Mouse (Mus musculus): ENCODE data around the gene 1810062G17Rik. TPM values are rescaled to one million over a fixed set of nuclear protein-coding genes. Genes with fewer than 3 reads are reported as not detected.

Gene 1810062G17Rik
- polyA plus RNA-seq, 1 experiment from 2014 or later, result not detected

DNA sequence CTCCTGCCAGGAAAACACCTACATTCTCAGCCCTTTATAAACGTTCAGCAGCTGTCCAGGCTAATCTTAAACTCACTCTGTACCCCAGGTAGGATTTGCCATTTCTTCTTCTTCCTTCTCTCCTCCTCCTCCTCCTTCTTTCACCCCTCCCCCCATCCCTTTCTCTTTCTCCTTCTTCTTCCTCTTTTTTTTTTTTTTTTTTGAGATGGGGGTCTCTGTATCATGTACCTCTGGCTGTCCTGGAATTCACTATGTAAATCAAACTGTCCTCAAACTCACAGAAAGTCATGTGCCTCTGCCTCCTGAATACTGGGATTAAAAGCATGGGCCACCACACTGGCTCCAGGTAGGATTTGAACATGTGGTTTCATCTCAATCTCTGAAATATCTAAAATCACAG lies 13.4 kb upstream of the 1810062G17Rik start:
- Histone ChIP-seq H3K79me2 (ENCODE audit: inconsistent target) (peaks cover 97% of the 10 kb centered on the region), H3K27ac (no peak overlapping the region), H3K4me3 (ENCODE audit: inconsistent target) (no peak overlapping the region), H3K36me3 (ENCODE audit: inconsistent target) (peaks cover 57% of the 10 kb centered on the region)
- WGBS (ENCODE audit: missing documents), result 29% methylated on average over 1 of the region's 1 CpGs

DNA sequence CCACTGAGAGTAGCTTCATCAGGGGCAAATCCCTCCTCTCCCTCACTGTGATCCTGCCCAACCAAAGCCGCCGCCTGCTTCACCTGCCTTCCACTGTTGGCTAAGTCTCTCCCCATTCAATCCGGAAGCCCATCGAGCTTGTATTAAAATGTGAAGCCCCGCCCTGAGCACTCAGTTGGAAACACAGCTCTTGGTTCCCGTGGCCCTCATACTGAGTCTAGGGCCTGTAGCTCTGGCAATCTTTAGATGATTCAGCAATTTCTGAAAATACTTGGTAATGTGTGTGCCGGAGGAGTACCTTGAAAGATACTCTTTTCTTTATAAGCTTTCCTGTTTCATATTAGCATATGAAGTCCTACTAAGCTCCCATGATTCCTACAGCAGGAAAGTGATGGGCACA lies 10.2 kb upstream of the 1810062G17Rik start:
- Histone ChIP-seq H3K4me3 (ENCODE audit: inconsistent target) (no peak overlapping the region), H3K36me3 (ENCODE audit: inconsistent target) (peaks cover 25% of the 10 kb centered on the region), H3K79me2 (ENCODE audit: inconsistent target) (peaks cover 99% of the 10 kb centered on the region), H3K27ac (no peak overlapping the region)
- 53% methylated on average over 7 of the region's 7 CpGs for WGBS (ENCODE audit: missing documents)

DNA sequence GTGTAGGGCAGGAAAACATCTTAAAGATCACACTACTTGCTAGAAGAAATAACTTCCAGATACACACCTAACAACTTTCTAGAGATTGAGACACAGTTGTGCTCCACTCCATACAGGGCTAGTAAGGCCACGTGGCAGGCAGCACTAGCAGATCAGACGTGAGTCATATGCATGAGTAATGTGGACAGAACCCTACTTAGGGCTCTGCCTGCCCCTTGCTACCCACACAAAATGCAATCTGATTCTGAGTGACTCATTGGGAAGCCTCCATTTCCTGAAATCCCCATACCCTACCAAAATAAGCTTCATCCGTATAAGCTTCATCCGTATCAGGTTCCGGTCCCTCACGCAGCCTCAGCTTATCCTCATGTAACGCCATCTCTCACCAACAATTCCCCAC lies 8.1 kb upstream of the 1810062G17Rik start:
- Histone ChIP-seq H3K79me2 (ENCODE audit: inconsistent target) (peaks cover 99% of the 10 kb centered on the region), H3K4me3 (ENCODE audit: inconsistent target) (no peak overlapping the region), H3K27ac (peak overlapping the region; percentile 34), H3K36me3 (ENCODE audit: inconsistent target) (peaks cover 13% of the 10 kb centered on the region)
- WGBS (ENCODE audit: missing documents), result 24% methylated on average over 7 of the region's 7 CpGs

DNA sequence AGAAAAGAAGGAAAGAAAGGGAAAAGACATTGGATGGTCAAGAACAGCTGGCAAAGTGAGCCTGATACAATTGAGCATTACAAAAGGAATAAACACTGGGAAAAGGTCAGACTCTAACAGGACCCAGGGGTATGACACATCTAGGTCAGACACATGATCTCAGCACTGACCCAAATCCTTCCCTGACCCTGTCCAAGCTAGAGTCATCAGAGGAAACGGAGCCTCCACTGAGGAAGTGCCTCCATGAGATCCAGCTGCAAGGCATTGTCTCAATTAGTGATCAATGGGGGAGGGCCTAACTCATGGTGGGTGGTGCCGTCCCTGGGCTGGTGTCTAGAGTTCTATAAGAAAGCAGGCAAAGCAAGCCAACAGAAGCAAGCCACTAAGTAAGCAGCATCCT lies 6.9 kb upstream of the 1810062G17Rik start:
- Histone ChIP-seq H3K4me3 (ENCODE audit: inconsistent target) (no peak overlapping the region), H3K27ac (no peak overlapping the region), H3K36me3 (ENCODE audit: inconsistent target) (peaks cover 9% of the 10 kb centered on the region), H3K79me2 (ENCODE audit: inconsistent target) (peaks cover 99% of the 10 kb centered on the region)
- 67% methylated on average over 2 of the region's 2 CpGs for WGBS (ENCODE audit: missing documents)

- Histone ChIP-seq H3K79me2 (ENCODE audit: inconsistent target) (peaks cover 85% of the 10 kb centered on the region), H3K36me3 (ENCODE audit: inconsistent target) (peaks cover 5% of the 10 kb centered on the region; the same call in 1 of the 2 replicates), H3K4me3 (ENCODE audit: inconsistent target) (no peak overlapping the region), H3K27ac (no peak overlapping the region)
- 92% methylated on average over 4 of the region's 4 CpGs for WGBS (ENCODE audit: missing documents)
Measured at GRCm38 (mm10) chr3:36471856-36472255, 3.9 kb upstream of the 1810062G17Rik start.

DNA sequence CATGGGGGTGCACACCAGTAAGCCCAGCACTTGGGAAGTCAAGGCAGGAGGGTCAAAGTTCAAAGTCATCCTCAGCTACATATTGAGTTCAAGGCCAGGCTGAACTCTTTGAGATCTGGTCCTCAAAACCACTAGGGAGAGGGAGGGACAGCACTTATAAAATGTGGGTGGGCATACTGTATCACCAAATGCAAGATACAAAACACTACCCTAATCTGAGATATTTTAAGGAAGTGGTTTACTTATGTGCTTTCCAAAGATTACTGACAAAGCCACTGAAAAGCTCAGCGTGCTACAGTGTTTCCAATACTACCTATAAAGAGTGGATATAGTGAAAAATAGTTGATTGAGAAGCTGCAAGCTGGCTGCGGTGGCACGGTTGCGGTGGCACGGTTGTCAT lies 2.5 kb upstream of the 1810062G17Rik start:
- H3K36me3 ChIP-seq (ENCODE audit: inconsistent target), result peaks cover 5% of the 10 kb centered on the region; the same call in 1 of the 2 replicates
- no peak overlapping the region for H3K4me3 ChIP-seq (ENCODE audit: inconsistent target)
- WGBS (ENCODE audit: missing documents), result 52% methylated on average over 5 of the region's 5 CpGs

DNA sequence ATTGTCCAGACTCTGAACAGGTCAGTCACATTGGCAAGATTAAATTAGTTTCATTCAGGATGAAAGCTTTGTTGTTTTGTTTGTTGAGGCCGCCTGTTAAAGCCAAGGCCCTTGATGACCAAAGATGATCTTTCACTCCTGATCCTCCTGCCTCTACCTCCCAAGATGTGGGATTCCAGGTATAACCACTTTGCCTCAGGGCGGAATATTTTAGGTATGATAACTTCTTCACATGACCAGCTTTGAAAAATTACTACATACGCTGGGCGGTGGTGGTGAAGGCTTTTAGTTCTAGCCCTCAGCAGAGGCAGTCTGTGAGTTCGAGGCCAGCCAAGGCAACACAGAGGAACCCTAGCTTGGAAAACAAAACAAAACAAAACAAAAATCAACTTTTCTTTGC lies 1.3 kb upstream of the 1810062G17Rik start:
- Histone ChIP-seq H3K27ac (peak overlapping the region; percentile 99), H3K4me3 (ENCODE audit: inconsistent target) (peak overlapping the region; percentile 99), H3K36me3 (ENCODE audit: inconsistent target) (peaks cover 5% of the 10 kb centered on the region; the same call in 1 of the 2 replicates), H3K79me2 (ENCODE audit: inconsistent target) (peaks cover 60% of the 10 kb centered on the region)
- 83% methylated on average over 5 of the region's 5 CpGs for WGBS (ENCODE audit: missing documents)

More for the DNA sequence above, 2.5 kb upstream of the 1810062G17Rik start:
- peaks cover 72% of the 10 kb centered on the region for H3K79me2 ChIP-seq (ENCODE audit: inconsistent target)
- H3K27ac ChIP-seq, result no peak overlapping the region

- H3K4me3 ChIP-seq (ENCODE audit: inconsistent target), result peak overlapping the region; percentile 99
- under 1% methylated on average over 24 of the region's 24 CpGs for WGBS (ENCODE audit: missing documents)
- peak overlapping the region; percentile 99 for H3K27ac ChIP-seq
- peaks cover 54% of the 10 kb centered on the region for H3K79me2 ChIP-seq (ENCODE audit: inconsistent target)
- peaks cover 5% of the 10 kb centered on the region; the same call in 1 of the 2 replicates for H3K36me3 ChIP-seq (ENCODE audit: inconsistent target)
Measured at GRCm38 (mm10) chr3:36474938-36475483, 726 bp upstream of the 1810062G17Rik start.

- Histone ChIP-seq H3K4me3 (ENCODE audit: inconsistent target) (peak overlapping the region; percentile 55), H3K27ac (peak overlapping the region; percentile 44), H3K79me2 (ENCODE audit: inconsistent target) (peaks cover 39% of the 10 kb centered on the region), H3K36me3 (ENCODE audit: inconsistent target) (peaks cover 5% of the 10 kb centered on the region; the same call in 1 of the 2 replicates)
- WGBS (ENCODE audit: missing documents), result 59% methylated on average over 20 of the region's 20 CpGs
Measured at GRCm38 (mm10) chr3:36476261-36477155, 771 bp downstream of the 1810062G17Rik start.

DNA sequence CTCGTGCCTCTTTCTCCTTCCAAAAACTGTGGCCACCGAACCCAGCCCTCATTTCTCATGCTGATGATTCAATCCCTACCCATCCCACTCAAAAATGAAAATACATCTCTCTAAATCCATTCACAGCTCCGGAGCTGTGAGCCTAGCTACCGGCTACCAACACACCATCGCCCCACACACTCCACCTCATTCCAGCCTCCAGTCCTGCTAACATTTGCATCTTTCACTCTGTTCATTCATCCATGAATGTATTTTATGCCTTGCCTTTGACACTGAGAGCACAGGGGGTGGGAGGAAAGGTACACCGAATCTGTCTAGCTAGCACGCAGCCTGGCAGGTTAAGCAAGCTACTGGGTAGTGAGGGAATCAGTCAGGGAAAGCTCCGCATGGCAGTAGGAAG lies 3.0 kb downstream of the 1810062G17Rik start:
- no peak overlapping the region for H3K4me3 ChIP-seq (ENCODE audit: inconsistent target)
- H3K79me2 ChIP-seq (ENCODE audit: inconsistent target), result peaks cover 16% of the 10 kb centered on the region
- WGBS (ENCODE audit: missing documents), result 94% methylated on average over 8 of the region's 8 CpGs

DNA sequence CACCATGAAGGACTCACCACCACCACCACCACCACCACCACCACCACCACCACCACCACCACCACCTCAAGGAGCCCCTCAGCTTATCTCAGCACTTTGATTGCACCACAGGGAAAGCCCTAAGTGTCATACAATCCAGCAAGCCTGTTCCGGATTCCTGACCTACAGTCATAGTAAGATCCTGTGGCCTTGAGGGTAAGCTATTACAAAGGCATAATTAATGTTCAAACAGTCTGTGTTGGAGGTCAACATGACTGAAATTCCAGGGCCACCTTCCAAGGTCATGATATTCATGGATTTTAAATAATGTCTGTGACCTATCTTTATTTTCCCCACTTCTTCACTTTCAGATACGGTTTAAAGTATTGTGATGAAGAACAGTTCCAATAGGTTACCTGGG lies 4.7 kb downstream of the 1810062G17Rik start:
- no peak overlapping the region for H3K4me3 ChIP-seq (ENCODE audit: inconsistent target)
- no peaks in the 10 kb centered on the region for H3K36me3 ChIP-seq (ENCODE audit: inconsistent target)
- no peak overlapping the region for H3K27ac ChIP-seq
- H3K79me2 ChIP-seq (ENCODE audit: inconsistent target), result no peaks in the 10 kb centered on the region
- WGBS (ENCODE audit: missing documents), result 97% methylated on average over 2 of the region's 2 CpGs

More for the DNA sequence above, 3.0 kb downstream of the 1810062G17Rik start:
- Histone ChIP-seq H3K36me3 (ENCODE audit: inconsistent target) (no peaks in the 10 kb centered on the region), H3K27ac (no peak overlapping the region)

GRCm38 (mm10) chr3:36481776-36482193 lies 6.0 kb downstream of the 1810062G17Rik start:
- Histone ChIP-seq H3K79me2 (ENCODE audit: inconsistent target) (no peaks in the 10 kb centered on the region), H3K27ac (no peak overlapping the region), H3K36me3 (ENCODE audit: inconsistent target) (no peaks in the 10 kb centered on the region), H3K4me3 (ENCODE audit: inconsistent target) (no peak overlapping the region)
- WGBS (ENCODE audit: missing documents), result 72% methylated on average over 11 of the region's 11 CpGs

GRCm38 (mm10) chr3:36482940-36483339 lies 7.2 kb downstream of the 1810062G17Rik start:
- 87% methylated on average over 9 of the region's 9 CpGs for WGBS (ENCODE audit: missing documents)
- H3K36me3 ChIP-seq (ENCODE audit: inconsistent target), result no peaks in the 10 kb centered on the region
- no peak overlapping the region for H3K27ac ChIP-seq
- no peak overlapping the region for H3K4me3 ChIP-seq (ENCODE audit: inconsistent target)
- no peaks in the 10 kb centered on the region for H3K79me2 ChIP-seq (ENCODE audit: inconsistent target)

GRCm38 (mm10) chr3:36484292-36484691 lies 8.6 kb downstream of the 1810062G17Rik start:
- no peaks in the 10 kb centered on the region for H3K79me2 ChIP-seq (ENCODE audit: inconsistent target)
- H3K36me3 ChIP-seq (ENCODE audit: inconsistent target), result no peaks in the 10 kb centered on the region
- 94% methylated on average over 4 of the region's 4 CpGs for WGBS (ENCODE audit: missing documents)
- H3K4me3 ChIP-seq (ENCODE audit: inconsistent target), result no peak overlapping the region
- H3K27ac ChIP-seq, result no peak overlapping the region

- Histone ChIP-seq H3K4me3 (ENCODE audit: inconsistent target) (no peak overlapping the region), H3K27ac (no peak overlapping the region), H3K36me3 (ENCODE audit: inconsistent target) (no peaks in the 10 kb centered on the region), H3K79me2 (ENCODE audit: inconsistent target) (no peaks in the 10 kb centered on the region)
- WGBS (ENCODE audit: missing documents), result 85% methylated on average over 6 of the region's 6 CpGs
Measured at GRCm38 (mm10) chr3:36486176-36486575, 10.4 kb downstream of the 1810062G17Rik start.

Measured in macrophage (primary cell).